Mouse (Mus musculus) ES-Bruce4 (cell line): Measurements from ENCODE around the gene Eif4enif1. TPM values are rescaled to one million over a fixed set of nuclear protein-coding genes. Genes with fewer than 3 reads are reported as not detected.
A peak's percentile ranks its signal among the peaks of the same experiment; 100 is the strongest.

Experiments used
- H3K27ac ChIP-seq: 2 replicates; pipeline ENCODE4 v1.5.1; 2012; ENCODE audit warnings: low read length, inconsistent platforms; ENCODE audit not compliant: insufficient read depth
- H3K27me3 ChIP-seq: 2 replicates; pipeline ENCODE4 v1.6.1; 2012; ENCODE audit warnings: mild to moderate bottlenecking, low read length, inconsistent platforms; ENCODE audit not compliant: control insufficient read depth, poor library complexity, insufficient read depth, severe bottlenecking
- H3K36me3 ChIP-seq: 2 replicates; pipeline ENCODE4 v1.6.1; 2012; ENCODE audit warnings: inconsistent platforms, mild to moderate bottlenecking, low read length, moderate library complexity; ENCODE audit not compliant: control insufficient read depth, poor library complexity, insufficient read depth, severe bottlenecking
- H3K4me1 ChIP-seq: one replicate; pipeline ENCODE4 v1.8.1; 2011; ENCODE audit warnings: low read length; ENCODE audit not compliant: control insufficient read depth, insufficient read depth
- H3K4me3 ChIP-seq: 2 replicates; pipeline ENCODE4 v1.5.1; 2011; ENCODE audit warnings: low read depth, mild to moderate bottlenecking, low read length
- H3K9ac ChIP-seq: 2 replicates; pipeline ENCODE4 v1.6.1; 2012; ENCODE audit warnings: low read depth, mild to moderate bottlenecking, inconsistent platforms; ENCODE audit not compliant: poor library complexity, severe bottlenecking
- H3K9me3 ChIP-seq: replicated peaks from 2 replicates; pipeline ENCODE4 v1.6.1; 2012; ENCODE audit warnings: mild to moderate bottlenecking, low read length, inconsistent platforms; ENCODE audit not compliant: control insufficient read depth, poor library complexity, insufficient read depth, severe bottlenecking
- CTCF ChIP-seq: IDR thresholded peaks from one replicate; pipeline ENCODE4 v1.8.1; 2011; ENCODE audit warnings: low read depth, low read length
- EP300 ChIP-seq: IDR thresholded peaks from 2 replicates; pipeline ENCODE4 v1.6.1; 2011; ENCODE audit warnings: low read depth, low read length; ENCODE audit not compliant: insufficient read depth
- POLR2A ChIP-seq: IDR thresholded peaks from one replicate; pipeline ENCODE4 v1.8.1; 2011; ENCODE audit warnings: low read length; ENCODE audit not compliant: insufficient read depth
- polyA plus RNA-seq: library from polyadenylated mRNA; stranded (reverse); fragments of >200 nt; gene quantifications from 2 replicates; pipeline ENCODE4 v1.2.4, GENCODE M21; 2011; ENCODE audit warnings: low read depth; ENCODE audit not compliant: missing spikeins, insufficient read depth, insufficient read length

Eif4enif1 gene
- polyA plus RNA-seq, 1 experiment = 99.9 TPM

DNA sequence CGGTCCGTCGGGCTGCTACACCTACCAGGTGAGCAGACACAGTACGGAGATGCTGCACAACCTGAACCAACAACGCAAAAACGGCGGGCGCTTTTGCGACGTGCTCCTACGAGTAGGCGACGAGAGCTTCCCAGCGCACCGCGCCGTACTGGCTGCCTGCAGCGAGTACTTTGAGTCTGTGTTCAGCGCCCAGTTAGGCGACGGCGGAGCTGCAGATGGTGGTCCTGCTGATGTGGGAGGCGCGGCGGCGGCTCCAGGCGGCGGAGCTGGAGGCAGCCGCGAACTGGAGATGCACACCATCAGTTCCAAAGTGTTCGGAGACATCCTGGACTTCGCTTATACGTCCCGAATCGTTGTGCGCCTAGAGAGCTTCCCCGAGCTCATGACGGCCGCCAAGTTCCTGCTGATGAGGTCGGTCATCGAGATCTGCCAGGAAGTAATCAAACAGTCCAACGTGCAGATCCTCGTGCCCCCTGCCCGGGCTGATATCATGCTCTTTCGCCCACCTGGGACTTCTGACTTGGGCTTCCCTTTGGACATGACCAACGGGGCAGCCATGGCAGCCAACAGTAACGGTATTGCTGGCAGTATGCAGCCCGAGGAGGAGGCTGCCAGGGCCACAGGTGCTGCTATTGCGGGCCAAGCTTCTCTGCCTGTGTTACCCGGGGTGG is 88.6 kb downstream of the Eif4enif1 start:
- Histone ChIP-seq H3K9ac (peak overlapping the region; percentile 94), H3K27me3 (no peaks in the 10 kb centered on the region), H3K9me3 (no peaks in the 10 kb centered on the region), H3K4me3 (peak overlapping the region; percentile 94), H3K36me3 (peaks cover 20% of the 10 kb centered on the region), H3K4me1 (peaks cover 2% of the 10 kb centered on the region), H3K27ac (peak overlapping the region; percentile 64)
- TF ChIP-seq EP300 = no peak

DNA sequence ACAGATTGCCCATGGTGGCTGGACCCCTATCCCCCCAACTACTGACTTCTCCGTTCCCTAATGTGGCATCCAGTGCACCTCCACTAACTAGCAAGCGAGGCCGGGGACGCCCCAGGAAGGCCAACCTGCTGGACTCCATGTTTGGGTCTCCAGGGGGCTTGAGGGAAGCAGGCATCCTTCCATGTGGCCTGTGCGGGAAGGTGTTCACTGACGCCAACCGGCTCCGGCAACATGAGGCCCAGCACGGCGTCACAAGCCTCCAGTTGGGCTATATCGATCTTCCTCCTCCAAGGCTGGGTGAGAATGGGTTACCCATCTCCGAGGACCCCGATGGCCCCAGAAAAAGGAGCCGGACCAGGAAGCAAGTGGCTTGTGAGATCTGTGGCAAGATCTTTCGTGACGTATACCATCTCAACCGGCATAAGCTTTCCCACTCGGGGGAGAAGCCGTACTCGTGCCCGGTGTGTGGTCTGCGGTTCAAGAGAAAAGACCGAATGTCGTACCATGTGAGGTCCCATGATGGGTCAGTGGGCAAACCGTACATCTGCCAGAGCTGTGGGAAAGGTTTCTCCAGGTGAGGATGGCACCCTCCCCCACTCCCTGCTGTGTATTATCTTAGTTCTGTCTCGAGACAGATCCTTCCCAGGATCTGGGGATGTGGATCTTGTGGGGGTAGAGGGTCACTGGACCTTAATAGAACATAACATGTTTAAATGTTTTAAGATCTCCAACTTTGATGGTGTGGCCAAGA is 89.3 kb downstream of the Eif4enif1 start:
- Histone ChIP-seq H3K4me3 (peak overlapping the region; percentile 94), H3K9ac (peak overlapping the region; percentile 94), H3K4me1 (peaks cover 2% of the 10 kb centered on the region), H3K36me3 (peaks cover 23% of the 10 kb centered on the region), H3K9me3 (no peaks in the 10 kb centered on the region), H3K27me3 (no peaks in the 10 kb centered on the region), H3K27ac (peak overlapping the region; percentile 90)
- no peak for TF ChIP-seq CTCF
- no peak for TF ChIP-seq EP300
- TF ChIP-seq POLR2A = no peak

DNA sequence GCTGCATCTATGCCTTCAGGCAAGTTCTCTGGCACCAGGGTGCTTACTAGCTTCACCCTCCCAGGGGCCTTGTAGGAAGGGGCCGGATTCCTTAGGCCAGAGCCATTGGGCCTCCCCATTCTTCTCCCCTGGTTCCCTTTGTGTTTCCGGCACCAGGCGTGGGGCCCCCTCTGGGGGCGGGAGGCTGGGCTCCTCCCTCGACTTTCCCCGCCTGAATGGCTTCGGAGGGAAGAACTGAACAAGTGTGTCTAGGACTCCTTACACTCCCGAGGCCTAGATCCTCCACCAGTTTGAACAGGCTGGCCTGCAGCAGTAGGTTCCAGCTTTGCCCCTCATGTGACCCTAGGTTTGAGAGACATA is 89.8 kb downstream of the Eif4enif1 start:
- Histone ChIP-seq H3K9me3 (no peaks in the 10 kb centered on the region), H3K9ac (peak overlapping the region; percentile 94), H3K4me3 (peak overlapping the region; percentile 94), H3K4me1 (peaks cover 2% of the 10 kb centered on the region), H3K36me3 (peaks cover 25% of the 10 kb centered on the region), H3K27me3 (no peaks in the 10 kb centered on the region), H3K27ac (peak overlapping the region; percentile 90)
- TF ChIP-seq EP300 = peak; percentile 52; the same call in 1 of the 2 replicates
- no peak for TF ChIP-seq POLR2A

DNA sequence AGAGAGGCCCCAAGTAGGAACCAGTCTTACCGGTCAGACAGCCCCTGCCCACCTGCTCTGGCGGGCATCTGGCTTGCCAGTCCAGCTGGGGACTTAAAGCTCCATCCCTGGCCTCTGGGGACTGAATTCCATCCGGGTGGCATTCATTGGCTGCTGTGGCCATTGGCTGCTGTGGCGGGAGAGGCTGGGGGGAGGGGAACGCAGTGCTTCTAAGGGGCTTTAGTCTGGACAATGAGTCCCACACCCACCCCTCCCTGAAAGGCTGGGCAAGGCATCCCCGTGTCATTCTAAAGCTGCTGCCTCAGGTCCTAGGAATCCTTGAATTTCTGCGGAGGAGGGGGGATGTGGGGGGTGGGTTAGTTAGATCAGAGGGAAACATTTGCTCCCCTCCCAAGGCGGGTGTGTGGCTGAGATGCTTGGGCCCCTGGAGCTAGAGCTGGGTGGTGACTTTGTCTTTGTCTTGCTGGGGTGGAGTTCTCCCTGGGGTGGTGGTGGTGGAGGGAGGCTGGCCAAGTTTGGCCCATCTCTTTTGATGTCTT is 90.6 kb downstream of the Eif4enif1 start:
- peaks cover 31% of the 10 kb centered on the region for H3K36me3 ChIP-seq
- peak overlapping the region; percentile 94 for H3K9ac ChIP-seq
- H3K27ac ChIP-seq = peak overlapping the region; percentile 90
- H3K27me3 ChIP-seq = no peaks in the 10 kb centered on the region
- peaks cover 2% of the 10 kb centered on the region for H3K4me1 ChIP-seq
- TF ChIP-seq CTCF (no peak), EP300 (peak; percentile 83)
- H3K4me3 ChIP-seq = peak overlapping the region; percentile 94
- no peaks in the 10 kb centered on the region for H3K9me3 ChIP-seq

DNA sequence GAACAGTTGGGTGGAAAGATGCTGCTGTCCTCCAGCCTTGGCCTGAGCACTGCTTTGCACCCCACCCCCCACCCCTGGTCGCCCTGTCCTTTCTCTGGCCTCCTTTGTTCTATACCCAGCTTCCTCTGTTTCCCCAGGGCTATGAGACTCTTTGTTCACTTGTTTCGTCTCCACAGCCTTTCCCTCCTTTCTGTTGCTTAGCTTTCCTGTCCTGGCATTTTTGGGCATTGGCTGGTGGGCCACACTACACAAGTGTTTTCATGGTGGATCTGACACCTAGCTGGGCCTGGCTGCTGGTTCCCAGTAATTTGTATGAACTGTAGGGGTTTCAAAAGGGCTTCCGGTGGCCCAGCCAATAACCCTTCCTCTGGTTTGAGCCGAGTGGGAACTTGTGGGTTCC is 91.2 kb downstream of the Eif4enif1 start:
- H3K4me1 ChIP-seq = peaks cover 2% of the 10 kb centered on the region
- no peaks in the 10 kb centered on the region for H3K9me3 ChIP-seq
- peaks cover 32% of the 10 kb centered on the region for H3K36me3 ChIP-seq
- no peaks in the 10 kb centered on the region for H3K27me3 ChIP-seq
- peak overlapping the region; percentile 73 for H3K27ac ChIP-seq
- peak overlapping the region; percentile 19; the same call in 1 of the 2 replicates for H3K9ac ChIP-seq
- peak overlapping the region; percentile 94 for H3K4me3 ChIP-seq
- TF ChIP-seq POLR2A (no peak), EP300 (no peak), CTCF (no peak)

Other genes with a start within 250 kb of the Eif4enif1 start
- 17.1 and 21.8 TPM in 2 replicates for gene Sfi1, start 8.9 kb upstream of the Eif4enif1 start, polyA plus RNA-seq
- gene Drg1, start 64.0 kb downstream of the Eif4enif1 start, polyA plus RNA-seq = 148 and 170 TPM in 2 replicates
- gene Patz1, start 86.5 kb downstream of the Eif4enif1 start, polyA plus RNA-seq = 55.6 and 62.5 TPM in 2 replicates
- gene Pik3ip1, start 128.0 kb downstream of the Eif4enif1 start, polyA plus RNA-seq = 17.0 TPM in 2 replicates
- gene Limk2, start 206.8 kb downstream of the Eif4enif1 start, polyA plus RNA-seq = 186 and 190 TPM in 2 replicates
- gene Rnf185, start 250.0 kb downstream of the Eif4enif1 start, polyA plus RNA-seq = 20.4 and 21.4 TPM in 2 replicates